Mouse (Mus musculus) neural tube, embryonic 14.5 days (tissue): Measurements from ENCODE around the gene Cwc15. TPM values are rescaled to one million over a fixed set of nuclear protein-coding genes. Genes with fewer than 3 reads are reported as not detected.
A peak's percentile ranks its signal among the peaks of the same experiment; 100 is the strongest.
"Not testable (repeated sequence)": the region's sequence is repeated elsewhere in the genome, so short reads cannot be mapped to it uniquely, and the experiment has no call there.

Source experiments
- ATAC-seq: fragments of 200-750 bp; cut with Nextera tagmentation; 2 replicates; pipeline ENCODE4 v1.8.0; 2017; ENCODE audit warnings: low read depth, mild to moderate bottlenecking, moderate TSS enrichment, moderate library complexity
- H3K27ac ChIP-seq: fragments of 300-500 bp; sonication (generic); 2 replicates; pipeline ENCODE4 v1.5.1; 2014; ENCODE audit warnings: low read depth, mild to moderate bottlenecking, control low read depth, low read length, moderate library complexity, mixed read lengths
- H3K27me3 ChIP-seq: fragments of 300-500 bp; sonication (generic); 2 replicates; pipeline ENCODE4 v1.6.1; 2014; ENCODE audit warnings: low read length; ENCODE audit not compliant: control insufficient read depth, insufficient read depth
- H3K36me3 ChIP-seq: fragments of 300-500 bp; sonication (generic); 2 replicates; pipeline ENCODE4 v1.6.1; 2014; ENCODE audit warnings: low read length, mixed read lengths; ENCODE audit not compliant: control insufficient read depth, insufficient read depth
- H3K4me1 ChIP-seq: fragments of 300-500 bp; sonication (generic); 2 replicates; pipeline ENCODE4 v1.6.1; 2014; ENCODE audit warnings: low read length; ENCODE audit not compliant: control insufficient read depth, insufficient read depth
- H3K4me2 ChIP-seq: fragments of 300-500 bp; sonication (generic); 2 replicates; pipeline ENCODE4 v1.6.1; 2014; ENCODE audit warnings: mild to moderate bottlenecking, low read depth, low read length, control low read depth
- H3K4me3 ChIP-seq: fragments of 300-500 bp; sonication (generic); 2 replicates; pipeline ENCODE4 v1.5.1; 2014; ENCODE audit warnings: low read depth, low read length, control low read depth, mixed read lengths
- H3K9ac ChIP-seq: fragments of 300-500 bp; sonication (generic); replicated peaks from 2 replicates; pipeline ENCODE4 v1.6.1; 2014; ENCODE audit warnings: low read depth, mild to moderate bottlenecking, control low read depth, low read length, mixed read lengths
- H3K9me3 ChIP-seq: fragments of 300-500 bp; sonication (generic); 2 replicates; pipeline ENCODE4 v1.6.1; 2016; ENCODE audit warnings: low read length; ENCODE audit not compliant: control insufficient read depth
- WGBS: fragments of 180-500 bp; shearing (Covaris S2); extraction: QIAGEN DNeasy Blood & Tissue Kit; methylation state at CpG from one replicate; pipeline ENCODE4 v1.1.7; 2014; 5-methylcytosine and 5-hydroxymethylcytosine counted together
- polyA plus RNA-seq: library from polyadenylated mRNA; unstranded; fragments of >200 nt; fragmentation: Nextera tagmentation; extraction: Ambion mirVana; gene quantifications from 2 replicates; pipeline ENCODE4 v1.2.1, GENCODE M21; 2014

The Cwc15 gene
- polyA plus RNA-seq = 143 and 157 TPM in 2 replicates

- peak within 1 kb of the TSS; percentile 80 for H3K27ac ChIP-seq
- H3K4me3 ChIP-seq = peak within 1 kb of the TSS; percentile 86
- H3K4me1 ChIP-seq = peaks cover 13% of the 10 kb centered on the region
- H3K9me3 ChIP-seq = no peaks in the 10 kb centered on the region
- H3K9ac ChIP-seq = peak within 1 kb of the TSS; percentile 91
- peak; percentile 99 for ATAC-seq
- no peaks in the 10 kb centered on the region for H3K27me3 ChIP-seq
- WGBS = 1% methylated on average over 59 of the region's 59 CpGs
- H3K36me3 ChIP-seq = peaks cover 18% of the 10 kb centered on the region
- H3K4me2 ChIP-seq = peak within 1 kb of the TSS; percentile 86
These were observed at the start of gene Cwc15, which contains the start of gene Kdm4d for GRCm38 (mm10) chr9:14500023-14500915. Gene Cwc15, plus strand, starts transcription at chr9:14500617. Gene Kdm4d, minus strand, starts transcription at chr9:14500482.

- not testable (repeated sequence) for H3K9ac ChIP-seq, H3K4me2 ChIP-seq, H3K4me1 ChIP-seq, H3K27me3 ChIP-seq, H3K4me3 ChIP-seq, ATAC-seq, H3K9me3 ChIP-seq, H3K36me3 ChIP-seq, H3K27ac ChIP-seq
- 69% methylated on average over 8 of the region's 8 CpGs for WGBS
These were observed 49.3 kb upstream of the Cwc15 start for GRCm38 (mm10) chr9:14451120-14451519.

GRCm38 (mm10) chr9:14456320-14456719 lies 44.1 kb upstream of the Cwc15 start:
- H3K4me3 ChIP-seq = no peak overlapping the region
- H3K4me1 ChIP-seq = no peaks in the 10 kb centered on the region
- no peaks in the 10 kb centered on the region for H3K27me3 ChIP-seq
- ATAC-seq = no peak
- no peak overlapping the region for H3K27ac ChIP-seq
- H3K4me2 ChIP-seq = no peak overlapping the region
- no peak overlapping the region for H3K9ac ChIP-seq
- H3K9me3 ChIP-seq = no peaks in the 10 kb centered on the region
- whole genome bisulfite sequencing = 97% methylated on average over 3 of the region's 3 CpGs
- no peaks in the 10 kb centered on the region for H3K36me3 ChIP-seq

GRCm38 (mm10) chr9:14462536-14462935 lies 37.9 kb upstream of the Cwc15 start:
- 93% methylated on average over 1 of the region's 1 CpGs for WGBS
- not testable (repeated sequence) for H3K9ac ChIP-seq, ATAC-seq, H3K27ac ChIP-seq, H3K4me2 ChIP-seq, H3K4me1 ChIP-seq, H3K4me3 ChIP-seq, H3K36me3 ChIP-seq, H3K27me3 ChIP-seq, H3K9me3 ChIP-seq

GRCm38 (mm10) chr9:14463668-14464067 lies 36.7 kb upstream of the Cwc15 start:
- H3K4me2 ChIP-seq, ATAC-seq, H3K9me3 ChIP-seq, H3K27ac ChIP-seq, H3K27me3 ChIP-seq, H3K9ac ChIP-seq, H3K4me1 ChIP-seq, H3K36me3 ChIP-seq, H3K4me3 ChIP-seq: not testable (repeated sequence)
- 80% methylated on average over 12 of the region's 12 CpGs for WGBS

GRCm38 (mm10) chr9:14498896-14499705 lies 1.3 kb upstream of the Cwc15 start:
- no peak overlapping the region for H3K27ac ChIP-seq
- no peaks in the 10 kb centered on the region for H3K9me3 ChIP-seq
- no peaks in the 10 kb centered on the region for H3K27me3 ChIP-seq
- peak overlapping the region; percentile 86; the same call in 1 of the 2 replicates for H3K4me3 ChIP-seq
- 84% methylated on average over 4 of the region's 4 CpGs for WGBS
- ATAC-seq = no peak
- peaks cover 8% of the 10 kb centered on the region for H3K36me3 ChIP-seq
- H3K9ac ChIP-seq = no peak overlapping the region
- H3K4me2 ChIP-seq = peak overlapping the region; percentile 86
- H3K4me1 ChIP-seq = peaks cover 13% of the 10 kb centered on the region

GRCm38 (mm10) chr9:14500916-14501424 lies 553 bp downstream of the Cwc15 start:
- Histone ChIP-seq H3K27ac (peak overlapping the region; percentile 80), H3K4me1 (peaks cover 13% of the 10 kb centered on the region), H3K9ac (peak overlapping the region; percentile 91), H3K9me3 (no peaks in the 10 kb centered on the region), H3K4me3 (peak overlapping the region; percentile 86), H3K27me3 (no peaks in the 10 kb centered on the region), H3K4me2 (peak overlapping the region; percentile 83), H3K36me3 (peaks cover 25% of the 10 kb centered on the region)
- 3% methylated on average over 10 of the region's 10 CpGs for WGBS
- ATAC-seq = no peak; the same call in 1 of the 2 replicates

GRCm38 (mm10) chr9:14512633-14513445 lies 12.4 kb downstream of the Cwc15 start:
- Histone ChIP-seq H3K9ac (no peak overlapping the region), H3K36me3 (peaks cover 22% of the 10 kb centered on the region), H3K27ac (no peak overlapping the region), H3K9me3 (no peaks in the 10 kb centered on the region), H3K27me3 (no peaks in the 10 kb centered on the region), H3K4me3 (no peak overlapping the region), H3K4me2 (no peak overlapping the region), H3K4me1 (no peaks in the 10 kb centered on the region)
- WGBS = 82% methylated on average over 9 of the region's 9 CpGs
- ATAC-seq = peak; percentile 82
